Mouse (Mus musculus) T-helper 17 cell (primary cell): ENCODE data around the gene Zkscan17.
"Not testable (repeated sequence)": the region's sequence is repeated elsewhere in the genome, so short reads cannot be mapped to it uniquely, and the experiment has no call there.

Source experiments
- in situ Hi-C, 2 experiments: fragments of 300-600 bp; cut with MboI, MseI; formaldehyde crosslinking; loops; 1 replicate in 1 of 2; 2 replicates in 1 of 2; pipeline ENCODE4 v1.15.1; 2025; ENCODE audit warnings: high pct_unique_total_duplicates in 2 of 2

Gene Zkscan17

DNA sequence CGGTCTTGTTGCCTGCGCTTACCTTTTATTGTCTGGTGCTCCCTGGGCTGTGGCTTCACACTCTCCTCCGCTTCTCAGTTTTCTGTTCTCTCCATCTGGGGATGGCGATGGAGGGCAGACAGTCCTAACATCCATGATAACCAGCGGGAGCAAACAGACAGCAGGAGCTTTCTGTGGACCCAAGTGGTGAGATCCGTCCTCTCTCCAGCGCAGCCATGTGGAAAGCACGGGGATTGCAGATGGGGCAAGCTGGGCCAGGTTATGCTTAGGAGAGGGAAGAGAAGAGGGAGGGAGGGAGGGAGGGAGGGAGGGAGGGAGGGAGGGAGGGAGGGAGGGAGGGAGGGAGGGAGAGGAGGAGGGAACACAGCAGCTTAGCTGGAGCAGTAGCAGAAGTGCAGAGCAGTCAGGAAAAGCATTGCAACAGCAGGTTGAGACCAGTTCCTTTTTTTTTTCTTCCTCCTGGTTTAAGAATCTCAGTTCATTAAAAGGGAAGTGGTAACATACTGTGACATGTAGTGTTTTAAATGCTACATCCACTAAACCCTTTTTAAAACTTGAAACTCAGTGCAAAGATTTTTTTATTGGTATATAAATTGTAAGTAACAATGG lies at the start of gene Zkscan17:
Gene Zkscan17, minus strand, starts transcription at position 280 of the 609 bp plus-strand sequence.
- in situ Hi-C loops = loop anchor here in 1 of 2 experiments (5.0 kb wide), 1 partner anchor 46 kb away; no protein-coding TSS in a partner anchor

GRCm38 (mm10) chr11:59576135-59576534 lies 49.6 kb upstream of the Zkscan17 start, which contains the start of gene Olfr222:
Gene Olfr222 (minus strand): TSS chr11:59576235.
- in situ Hi-C loops = not testable (repeated sequence)

GRCm38 (mm10) chr11:59575726-59576125 lies 49.2 kb upstream of the Zkscan17 start:
- in situ Hi-C loops = no loop called here

- in situ Hi-C loops = no loop called here
Measured at GRCm38 (mm10) chr11:59569306-59569705, 42.8 kb upstream of the Zkscan17 start.

DNA sequence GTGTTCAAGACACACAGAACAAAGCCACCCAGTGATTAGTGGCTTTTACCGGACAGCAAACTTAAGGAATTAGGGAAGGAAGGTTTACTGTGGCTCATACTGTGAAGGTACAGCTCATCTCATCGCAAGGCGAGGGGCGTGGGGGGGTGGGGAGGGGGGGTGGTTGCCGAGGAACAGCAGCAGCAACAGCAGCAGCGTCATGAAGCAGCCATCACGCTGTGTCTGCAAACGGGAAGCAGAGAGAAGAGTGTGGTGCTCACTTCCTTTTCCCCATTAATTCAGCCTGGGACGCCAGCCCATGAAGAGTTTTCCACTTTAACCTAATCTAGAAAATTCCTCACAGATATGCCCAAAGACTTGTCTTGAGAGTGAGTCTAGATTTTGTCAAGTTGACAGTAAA lies 36.3 kb upstream of the Zkscan17 start:
- in situ Hi-C loops = no loop called here

DNA sequence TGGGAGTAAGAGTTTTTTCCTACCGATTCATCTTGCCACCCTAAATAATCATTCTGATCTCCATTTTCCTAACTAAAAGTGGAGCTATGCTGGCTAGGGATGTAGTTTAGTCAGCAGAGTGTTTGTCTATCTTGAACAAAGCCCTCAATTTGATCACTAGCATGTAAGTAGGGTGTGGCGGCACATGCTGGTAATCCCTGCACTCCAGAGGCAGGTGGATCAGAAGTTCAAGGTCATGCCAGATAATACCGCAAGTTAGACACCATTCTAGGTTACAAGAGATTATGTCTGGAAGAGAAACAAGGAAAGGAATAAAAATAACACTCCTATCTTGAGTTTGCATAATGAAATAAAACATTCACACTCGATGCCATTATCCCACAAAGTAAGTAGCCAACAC lies 35.8 kb upstream of the Zkscan17 start:
- in situ Hi-C loops = no loop called here

GRCm38 (mm10) chr11:59560906-59561305 lies 34.4 kb upstream of the Zkscan17 start:
- in situ Hi-C loops = no loop called here

DNA sequence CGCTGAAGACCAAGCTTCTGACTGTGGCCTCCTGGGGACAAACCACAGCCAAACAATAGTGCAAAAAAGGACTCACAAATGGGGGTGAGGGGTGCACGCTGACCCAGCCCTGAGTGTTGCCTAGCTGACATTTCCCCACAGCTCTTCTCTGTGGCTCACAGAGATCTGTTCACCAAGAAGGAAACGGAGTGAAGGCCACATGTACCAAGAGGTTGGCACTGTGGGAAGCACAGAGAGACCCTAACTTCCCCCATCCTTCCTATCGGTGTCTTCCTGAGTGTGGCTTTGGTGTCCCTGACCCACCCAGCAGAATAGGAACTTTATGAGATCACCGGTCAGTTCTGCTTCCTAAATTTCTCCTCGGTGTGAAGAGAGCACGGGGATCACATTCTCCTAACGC lies 28.0 kb upstream of the Zkscan17 start:
- in situ Hi-C loops = no loop called here

DNA sequence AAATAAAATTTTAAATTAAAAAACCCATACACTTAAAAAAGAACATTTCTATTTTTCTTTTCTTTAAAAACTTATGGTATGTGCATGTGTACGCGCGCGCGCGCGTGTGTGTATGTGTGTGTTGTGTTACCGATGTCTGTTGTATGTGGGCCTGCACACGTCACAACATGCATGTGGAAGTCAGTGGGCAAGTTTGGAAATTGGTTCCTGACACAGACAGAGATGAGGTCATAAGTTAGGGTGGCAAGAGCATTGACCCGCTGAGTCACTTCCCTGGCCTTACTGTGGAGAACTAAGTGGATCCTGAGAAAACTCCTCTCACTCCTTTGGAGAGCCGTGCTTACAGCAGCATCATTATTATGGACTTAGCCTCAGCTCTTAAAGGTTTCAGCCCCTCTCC lies 27.6 kb upstream of the Zkscan17 start:
- in situ Hi-C loops = no loop called here

DNA sequence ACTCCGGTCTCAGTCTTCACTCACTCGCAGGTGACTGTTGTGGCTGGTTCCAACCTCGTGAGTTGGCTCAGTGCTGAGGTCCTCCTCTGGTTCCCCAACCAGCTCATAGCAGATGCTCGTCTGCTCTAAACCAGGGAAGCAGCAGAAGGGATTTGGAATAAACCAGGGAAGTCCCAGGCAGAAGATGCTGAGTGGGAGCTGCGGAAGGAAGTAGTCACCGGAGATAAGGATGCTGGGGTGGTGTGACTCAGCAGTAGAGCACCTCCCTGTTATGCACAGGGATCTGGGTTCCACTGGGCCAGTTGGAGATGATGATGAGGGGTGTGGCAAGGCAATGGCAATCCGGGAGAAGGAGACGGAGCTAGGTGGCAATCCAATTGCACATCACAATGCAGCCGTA lies 17.5 kb upstream of the Zkscan17 start:
- in situ Hi-C loops = no loop called here

DNA sequence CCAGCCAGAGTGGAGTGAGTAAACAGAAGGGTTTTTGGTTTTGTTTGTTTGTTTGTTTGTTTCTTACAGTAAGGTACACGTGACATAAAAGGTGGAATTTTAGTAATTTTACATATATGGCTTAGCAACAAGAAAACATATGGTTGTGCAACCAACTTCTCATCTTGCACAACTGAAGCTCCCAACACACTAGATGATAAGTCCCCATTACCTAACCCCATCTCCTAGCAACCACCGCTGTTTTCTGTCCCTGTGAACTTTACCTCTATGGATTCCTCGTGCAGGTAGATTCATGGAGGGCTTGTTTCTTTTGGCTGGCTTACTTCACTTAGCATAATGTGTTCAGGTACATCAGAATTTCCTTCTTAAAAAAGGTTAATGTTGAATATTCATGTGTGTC lies 16.8 kb upstream of the Zkscan17 start:
- in situ Hi-C loops = no loop called here

- in situ Hi-C loops = no loop called here
Measured at GRCm38 (mm10) chr11:59542442-59542841, 15.9 kb upstream of the Zkscan17 start.

DNA sequence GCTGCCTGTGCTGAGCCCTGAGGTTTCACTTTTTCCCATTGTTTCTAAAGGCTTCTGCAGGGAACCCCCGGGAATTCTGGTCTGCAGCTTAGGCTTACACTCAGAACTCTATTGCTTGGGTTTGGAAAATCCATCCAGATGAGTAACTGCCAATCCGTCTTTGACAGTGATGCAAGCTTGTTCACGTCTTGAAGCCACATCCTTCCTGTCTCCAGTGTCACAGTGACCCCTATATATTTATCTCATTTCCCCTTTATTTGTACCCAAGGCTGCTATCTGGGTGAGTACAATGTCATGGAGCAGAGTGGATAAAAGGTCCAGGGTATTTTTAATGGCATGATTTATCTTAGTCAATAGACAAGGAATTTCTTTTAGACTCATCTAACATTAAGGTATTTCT lies 14.8 kb upstream of the Zkscan17 start, which contains the start of gene Nlrp3:
Gene Nlrp3, plus strand, starts transcription at position 245 of the 400 bp plus-strand sequence.
- in situ Hi-C loops = no loop called here

GRCm38 (mm10) chr11:59540123-59540522 lies 13.6 kb upstream of the Zkscan17 start:
- in situ Hi-C loops = no loop called here

GRCm38 (mm10) chr11:59538387-59538786 lies 11.8 kb upstream of the Zkscan17 start:
- in situ Hi-C loops = no loop called here

DNA sequence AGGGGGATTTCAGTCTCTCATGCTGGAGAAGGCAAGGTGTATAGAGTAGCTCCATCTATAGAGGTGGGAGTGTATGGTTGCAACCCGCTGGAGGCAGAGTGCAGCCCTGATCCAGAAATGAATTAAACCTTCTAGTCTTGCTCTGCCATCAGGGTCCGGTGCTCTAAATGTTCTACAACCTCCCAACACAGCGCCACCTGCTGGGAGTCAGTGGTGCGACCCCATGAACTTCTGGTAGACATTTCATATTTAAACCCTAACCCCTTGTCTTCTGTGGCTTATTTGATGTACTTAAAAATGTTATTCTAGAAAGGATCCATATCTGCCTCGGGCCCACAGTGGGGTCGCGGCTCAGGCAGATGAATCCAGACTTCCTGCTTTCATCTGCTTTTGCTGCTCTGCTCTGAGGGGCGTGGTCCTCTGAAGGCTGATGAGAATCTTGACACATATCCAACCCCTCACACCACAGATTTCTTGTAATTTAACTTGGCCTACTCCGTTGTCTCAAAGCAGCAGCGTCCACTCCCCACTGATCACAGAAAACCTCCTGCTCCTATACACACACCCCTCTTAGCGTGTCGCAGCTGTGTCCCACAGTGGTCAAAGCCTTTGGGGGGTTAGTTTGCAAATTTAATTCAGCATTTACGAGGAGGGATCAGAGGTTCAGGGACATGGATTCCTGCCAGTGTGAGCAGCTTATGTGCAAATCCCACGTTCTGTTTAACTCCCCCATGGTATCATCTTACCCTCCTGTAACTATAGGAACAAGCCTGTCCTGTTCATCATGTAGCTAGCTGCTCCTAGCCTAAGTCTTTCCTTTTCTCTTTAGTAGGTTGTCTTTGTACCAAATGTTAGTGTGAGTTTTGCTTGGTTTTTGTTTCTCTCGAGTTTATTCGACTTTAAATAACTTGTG lies 10.9 kb upstream of the Zkscan17 start:
- in situ Hi-C loops = no loop called here

GRCm38 (mm10) chr11:59531562-59531961 lies 5.0 kb upstream of the Zkscan17 start:
- in situ Hi-C loops = no loop called here

- in situ Hi-C loops = no loop called here
Measured at GRCm38 (mm10) chr11:59530870-59531535, 4.5 kb upstream of the Zkscan17 start.

- in situ Hi-C loops = no loop called here
Measured at GRCm38 (mm10) chr11:59530221-59530620, 3.7 kb upstream of the Zkscan17 start.

DNA sequence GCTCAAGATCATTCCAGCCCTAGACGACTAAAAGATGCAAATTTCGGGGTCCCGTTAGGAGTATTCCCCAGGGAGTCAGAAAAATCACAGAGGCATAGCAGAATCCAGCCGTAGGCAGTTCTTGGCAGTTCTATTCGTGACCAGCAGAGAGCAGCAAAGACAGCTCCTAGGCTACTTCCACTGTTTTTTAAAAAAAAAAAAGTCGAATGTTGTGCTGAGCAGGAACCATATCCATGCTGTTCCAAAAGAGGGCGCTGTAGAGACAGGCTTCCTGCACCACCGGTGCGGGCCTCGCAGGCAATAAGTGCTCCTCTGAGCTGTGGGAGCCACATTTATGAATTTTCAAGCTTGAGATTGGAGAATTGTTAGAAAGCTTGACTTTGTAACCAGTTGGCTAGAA lies 1.3 kb downstream of the Zkscan17 start:
- in situ Hi-C loops = loop anchor here in 1 of 2 experiments (5.0 kb wide), 1 partner anchor 47 kb away; no protein-coding TSS in a partner anchor

DNA sequence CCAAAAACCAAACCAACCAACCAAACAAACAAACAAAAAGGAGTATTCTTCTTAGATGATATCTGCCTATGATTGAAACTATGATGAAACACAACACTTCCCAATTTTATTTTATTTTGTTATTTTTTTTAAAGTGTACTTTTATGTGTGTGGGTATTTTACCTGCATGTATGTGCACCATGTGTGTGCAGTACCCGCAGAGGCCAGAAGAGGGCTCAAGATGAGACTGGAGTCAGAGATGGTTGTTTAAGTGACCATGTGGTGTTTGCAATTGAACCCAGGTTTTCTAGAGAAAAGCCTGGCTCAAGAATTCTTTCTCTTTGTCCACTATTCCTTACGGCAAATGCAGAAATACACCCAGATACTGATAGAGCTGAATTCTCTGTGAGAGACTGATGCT lies 2.4 kb downstream of the Zkscan17 start:
- in situ Hi-C loops = no loop called here
